Mouse (Mus musculus) yolk sac, embryonic 10.5 days (tissue): Measurements from ENCODE around the gene Zdhhc17.

Source experiments
- DNase-seq: peaks from one replicate; pipeline ENCODE4 v3.0.0-alpha.2; 2017; ENCODE audit warnings: low spot score

Zdhhc17 gene

DNA sequence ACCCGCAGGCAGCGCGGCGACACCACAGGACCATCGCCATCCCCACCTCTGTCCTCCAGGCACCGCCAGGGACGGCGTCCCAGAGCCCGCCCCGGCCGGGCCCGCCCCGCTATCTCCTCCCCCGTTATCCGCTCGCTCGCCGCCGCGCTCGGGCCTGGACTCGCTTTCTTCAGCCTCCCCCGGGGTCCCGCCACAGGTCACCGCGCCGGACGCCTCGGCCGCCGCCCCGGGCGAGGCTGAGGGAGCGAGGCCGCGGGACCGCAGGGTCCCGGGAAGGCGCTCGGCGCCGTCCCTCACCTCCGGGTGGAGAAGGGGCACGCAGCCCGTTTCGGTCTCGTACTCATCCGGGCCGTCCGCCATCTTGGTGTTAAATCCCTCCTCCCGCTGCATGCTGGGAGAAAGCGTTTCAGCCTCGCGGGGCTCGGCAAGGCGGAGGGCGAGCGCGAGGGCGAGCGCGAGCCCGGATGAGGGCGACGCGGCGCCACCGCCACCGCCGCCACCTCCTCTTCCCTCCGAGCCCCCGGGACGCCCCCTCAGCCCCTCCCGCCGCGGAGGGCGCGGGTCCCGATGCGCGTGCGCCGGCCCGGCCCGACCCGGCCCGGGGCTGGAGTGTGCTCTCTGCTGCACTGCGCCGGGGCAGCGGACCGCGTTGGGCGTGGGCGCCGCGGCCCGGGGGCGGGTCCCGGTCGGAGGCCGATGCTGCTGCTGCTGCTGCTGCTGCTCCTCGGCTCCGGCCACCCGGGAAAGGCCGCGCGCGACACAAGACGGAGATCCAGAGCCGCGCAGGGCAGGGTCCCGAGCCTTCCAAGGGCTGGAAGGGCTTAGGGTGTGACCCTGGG lies at the start of gene Zdhhc17:
Gene Zdhhc17, minus strand, starts transcription at position 500 of the 839 bp plus-strand sequence.
- peak; percentile 93 for DNase-seq

DNA sequence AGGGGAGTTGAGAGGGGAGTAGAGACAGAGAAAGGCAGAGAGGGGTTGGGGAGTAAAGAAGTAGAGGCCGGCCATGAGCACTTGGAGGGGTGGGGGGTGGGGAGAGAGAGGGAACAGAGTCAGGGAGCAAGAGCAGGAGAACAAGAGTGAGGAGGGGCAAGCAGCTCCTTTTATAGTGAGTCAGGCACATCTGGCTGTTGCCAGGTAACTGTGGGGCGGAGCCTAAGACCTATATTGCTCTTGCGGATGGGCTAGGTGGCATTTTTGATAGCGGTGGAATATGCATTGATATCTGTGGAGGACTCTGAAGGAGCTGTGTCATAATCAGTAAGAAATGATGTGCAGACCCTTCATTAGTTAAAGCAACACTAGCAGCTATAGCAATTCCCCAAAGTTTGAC lies 45.8 kb upstream of the Zdhhc17 start:
- DNase-seq, result no peak

DNA sequence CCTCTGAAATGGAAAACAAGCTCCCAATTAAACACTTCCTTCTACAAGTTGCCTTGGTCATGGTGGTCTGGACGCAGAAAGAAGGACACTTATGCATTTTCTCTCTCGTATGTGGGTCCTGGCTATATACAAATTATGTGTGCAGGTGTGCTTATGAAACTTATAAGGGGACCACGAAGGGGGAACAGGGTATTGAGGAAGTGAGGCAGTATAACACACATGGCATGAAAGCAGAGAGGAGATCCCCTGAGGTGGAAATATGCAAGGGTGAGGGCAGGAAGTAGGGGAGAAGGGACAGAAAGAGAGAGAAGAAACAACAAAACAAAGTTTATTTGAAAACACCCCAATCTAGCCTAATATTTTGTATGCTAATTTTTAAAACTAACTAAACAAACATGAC lies 41.7 kb upstream of the Zdhhc17 start:
- DNase-seq, result no peak

DNA sequence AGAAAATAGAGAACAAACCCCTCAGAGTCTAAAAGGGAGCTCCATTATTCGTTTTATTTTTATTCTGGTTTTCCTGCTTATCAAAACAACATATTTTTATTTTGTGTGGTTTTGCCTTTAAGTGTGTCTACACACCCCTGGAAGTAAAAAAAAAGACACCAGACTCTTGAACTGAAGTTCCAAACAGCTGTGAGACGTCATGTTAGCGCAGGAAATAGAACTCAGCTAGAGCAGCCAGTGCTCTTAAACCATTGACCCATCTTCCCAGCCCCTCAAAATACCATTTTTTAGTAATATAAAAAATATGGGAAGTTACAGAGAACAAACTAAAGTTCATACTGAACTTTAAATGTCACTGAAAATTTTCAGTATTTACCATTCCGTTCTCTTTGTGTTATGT lies 40.6 kb upstream of the Zdhhc17 start:
- no peak for DNase-seq

DNA sequence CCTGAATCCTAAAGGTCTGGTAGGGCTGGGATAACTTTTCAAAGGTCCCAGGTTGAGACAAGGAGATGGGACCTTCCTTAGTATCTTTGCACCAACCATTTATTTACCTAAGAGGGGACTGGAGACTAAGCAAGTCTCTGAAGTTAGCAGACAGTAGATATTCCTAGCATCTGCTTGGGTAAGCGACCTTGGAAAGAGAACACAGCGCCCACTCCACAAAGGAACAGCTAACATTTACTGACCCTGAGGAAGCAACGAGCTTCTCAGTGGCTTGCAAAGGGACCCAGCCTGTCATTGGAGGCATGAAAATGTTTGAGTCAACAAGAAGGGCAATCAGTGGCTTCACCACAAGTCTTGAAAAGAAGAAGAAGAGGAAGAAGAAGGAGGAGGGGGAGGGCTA lies 40.1 kb upstream of the Zdhhc17 start:
- DNase-seq, result no peak

DNA sequence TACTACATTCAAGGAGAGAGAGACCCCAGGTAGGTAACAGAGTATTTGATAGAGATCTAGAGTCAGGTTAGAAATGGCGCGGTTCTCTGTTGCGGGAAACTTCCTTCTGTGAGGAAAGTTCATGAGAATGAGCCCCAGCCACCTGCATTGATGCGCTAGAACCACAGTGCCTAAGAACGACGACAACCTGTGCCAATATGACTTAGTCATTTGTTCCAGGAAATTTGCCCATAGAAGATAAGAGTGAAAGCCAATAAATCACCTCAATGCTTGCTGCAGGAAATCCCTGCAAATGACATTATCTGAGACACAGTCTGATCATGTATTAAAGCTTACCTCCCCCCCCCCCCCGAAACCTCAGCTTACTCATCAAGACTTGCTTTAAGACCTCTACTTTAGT lies 38.0 kb upstream of the Zdhhc17 start:
- DNase-seq, result no peak

DNA sequence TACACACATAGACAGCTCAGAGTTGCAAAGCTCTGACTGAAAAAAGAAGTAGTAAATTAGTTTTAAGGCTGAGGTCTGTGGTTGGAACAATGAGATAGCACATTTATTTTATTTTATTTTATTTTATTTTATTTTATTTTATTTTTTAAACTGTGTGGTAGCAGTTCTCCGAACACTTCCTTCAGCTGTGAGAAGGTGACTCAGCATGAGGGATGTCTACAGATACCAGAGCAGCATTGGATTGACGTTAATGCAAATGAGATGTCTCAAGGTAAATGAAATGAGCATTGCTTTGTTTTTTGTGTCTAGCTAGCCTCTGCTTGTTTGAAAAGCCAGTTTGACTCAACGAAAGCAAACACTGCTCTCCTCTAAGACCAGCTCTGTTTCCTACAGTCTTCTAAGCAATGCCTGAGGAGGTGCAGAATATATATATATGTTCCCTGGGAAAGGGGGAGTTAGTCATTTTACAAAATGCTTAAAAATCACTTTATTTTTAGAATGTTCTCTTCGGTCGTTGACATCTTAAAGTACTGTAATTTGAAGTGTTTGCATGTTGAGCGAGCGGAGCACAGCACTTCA lies 30.2 kb upstream of the Zdhhc17 start:
- no peak for DNase-seq

DNA sequence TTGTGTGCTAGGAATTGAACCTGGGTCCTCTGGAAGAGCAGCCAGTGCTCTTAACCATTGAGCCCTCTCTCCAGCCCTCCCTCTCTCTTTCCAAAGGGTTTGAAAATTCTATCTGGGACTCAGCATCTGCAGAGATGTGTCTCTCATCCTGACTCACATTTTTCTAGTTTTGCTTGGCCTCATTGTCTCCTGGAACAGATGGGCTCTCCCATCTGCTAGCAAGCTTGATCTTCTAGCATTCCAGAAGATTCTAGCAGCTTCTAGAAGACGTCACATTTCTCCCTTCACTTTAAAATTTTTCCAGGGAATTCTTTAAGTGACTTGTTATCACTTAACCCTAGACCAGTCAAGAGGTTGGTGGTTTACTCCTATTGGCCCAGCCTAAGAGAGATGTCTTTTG lies 26.9 kb upstream of the Zdhhc17 start:
- DNase-seq, result no peak

DNA sequence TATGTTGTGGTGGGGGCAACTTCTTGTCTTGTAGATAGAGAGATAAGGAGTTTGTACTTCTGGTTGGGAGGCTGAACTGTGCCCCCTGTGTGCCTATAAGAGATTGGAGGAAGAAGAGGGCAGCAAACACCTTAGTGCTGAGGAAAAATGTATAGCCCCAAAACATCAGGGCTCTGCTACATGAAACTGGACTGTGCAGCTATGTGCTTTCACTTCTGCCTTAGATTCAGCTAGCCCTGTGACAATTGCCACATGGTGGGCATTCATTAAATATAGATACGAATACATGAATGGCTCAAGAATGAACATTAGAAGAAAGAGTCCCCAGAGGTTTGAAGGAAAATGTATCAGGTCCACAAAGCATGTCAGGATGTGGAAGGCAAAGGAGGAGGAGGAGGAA lies 25.2 kb upstream of the Zdhhc17 start:
- no peak for DNase-seq

DNA sequence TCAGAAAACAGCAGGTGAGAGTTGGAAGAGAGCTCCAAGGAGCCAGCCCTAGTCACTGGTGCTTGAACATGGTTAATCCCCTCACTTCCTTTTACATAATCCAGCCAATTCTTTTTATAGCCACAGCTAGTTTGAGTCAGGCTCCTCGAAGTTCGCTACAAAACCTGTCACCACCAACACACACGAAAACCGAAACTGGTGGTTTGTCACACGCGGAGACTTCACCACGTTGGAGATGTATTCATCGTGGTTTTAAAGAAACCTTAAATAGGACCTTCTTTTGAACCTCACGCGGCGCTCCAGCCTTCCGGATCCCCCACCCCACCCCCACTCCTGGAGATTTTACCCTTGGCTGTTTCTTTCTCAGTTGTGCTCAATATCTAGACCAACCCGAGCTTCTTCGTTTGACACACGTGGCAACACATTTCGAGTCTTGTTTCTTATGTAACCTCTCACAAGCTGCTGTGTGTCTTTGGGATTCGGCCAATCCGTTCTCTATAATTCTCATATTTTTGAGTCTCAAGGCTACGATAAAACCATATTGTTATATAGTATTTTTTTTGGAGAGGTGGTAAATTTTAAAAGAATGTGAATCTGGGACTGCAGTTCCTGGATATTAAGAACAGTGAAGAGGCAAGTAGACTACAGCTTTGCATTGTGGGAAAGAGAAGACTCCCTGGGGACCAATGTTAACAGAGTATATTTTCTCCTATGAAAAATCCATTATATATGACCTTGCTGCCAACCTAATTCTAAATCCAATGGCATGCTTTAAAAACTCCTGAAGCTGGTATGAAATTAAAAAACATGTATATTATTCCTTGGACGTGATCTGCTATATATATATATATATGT lies 21.8 kb upstream of the Zdhhc17 start:
- no peak for DNase-seq

DNA sequence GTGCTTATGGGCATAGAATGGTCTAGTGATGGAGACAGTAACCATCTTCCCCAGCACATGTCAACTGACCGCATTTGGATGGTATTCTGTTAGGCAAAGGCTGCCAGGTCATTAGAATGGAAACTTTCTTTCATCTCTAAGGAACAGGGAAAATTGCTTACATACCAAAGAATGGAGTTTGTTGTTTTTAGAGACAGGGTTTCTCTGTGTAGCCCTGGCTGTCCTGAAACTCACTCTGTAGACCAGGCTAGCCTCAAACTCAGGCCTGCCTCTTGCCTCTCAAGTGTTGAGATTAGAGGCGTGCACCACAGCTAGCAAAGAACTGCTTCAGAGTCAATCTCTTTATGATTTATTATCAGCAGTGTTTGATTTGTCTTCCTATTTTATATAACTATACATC lies 20.9 kb upstream of the Zdhhc17 start:
- no peak for DNase-seq

DNA sequence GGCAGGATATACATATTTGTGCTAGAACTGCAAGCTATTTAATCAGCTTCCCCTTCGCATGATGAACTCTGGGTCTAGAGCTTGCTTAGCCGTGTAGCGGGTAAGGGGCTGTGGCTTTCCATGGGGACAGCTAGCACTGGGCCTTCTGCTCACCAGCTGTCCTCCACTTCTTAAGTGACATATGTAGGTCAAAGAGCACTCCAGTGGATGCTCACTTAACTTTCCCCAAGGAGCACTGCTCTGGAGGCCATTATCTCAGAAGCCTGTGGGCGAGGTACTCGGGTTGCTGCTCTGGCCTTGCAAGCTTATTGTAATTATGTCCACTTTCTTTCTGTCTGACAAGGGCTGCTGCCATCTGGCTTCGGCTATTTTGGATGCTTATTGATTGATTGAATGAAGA lies 16.2 kb upstream of the Zdhhc17 start:
- no peak for DNase-seq

DNA sequence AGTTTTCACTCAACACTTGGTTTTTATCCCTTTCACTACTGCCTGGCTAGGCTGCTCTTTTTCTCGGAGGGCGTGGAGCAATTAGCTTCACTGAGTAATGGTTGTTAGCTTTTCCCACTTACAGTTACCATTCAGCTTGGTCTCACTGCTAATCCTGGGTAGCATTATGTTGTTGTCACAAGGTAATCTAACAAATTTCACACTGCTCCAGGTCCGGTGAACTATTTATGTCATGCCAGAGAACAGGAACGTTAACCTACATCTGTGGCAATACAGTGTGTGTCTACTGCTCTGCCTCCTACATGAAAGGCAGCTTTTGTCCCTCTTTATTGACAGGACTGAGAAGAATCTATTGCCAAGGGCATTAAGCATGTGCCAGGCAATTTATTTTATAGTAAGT lies 14.8 kb upstream of the Zdhhc17 start:
- DNase-seq, result no peak

DNA sequence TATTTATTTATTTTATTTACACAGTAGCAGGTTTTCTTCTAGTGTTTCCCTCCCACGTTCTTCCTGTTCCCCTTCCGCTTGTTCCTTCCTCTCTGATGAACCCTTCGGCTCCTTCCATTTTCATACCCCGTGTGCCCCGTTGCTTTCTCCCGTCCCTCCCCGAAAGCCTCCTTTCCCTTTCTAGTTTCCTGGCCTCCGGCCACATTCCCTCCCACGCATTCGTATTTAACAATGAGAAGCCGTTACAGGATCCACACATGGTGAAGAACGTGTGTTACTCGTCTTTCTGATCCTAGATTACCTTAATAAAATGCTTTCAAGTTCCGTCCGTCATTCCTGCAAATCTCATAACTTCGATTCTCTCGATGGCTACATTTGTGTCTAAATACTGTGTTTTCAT lies 4.5 kb upstream of the Zdhhc17 start:
- no peak for DNase-seq

DNA sequence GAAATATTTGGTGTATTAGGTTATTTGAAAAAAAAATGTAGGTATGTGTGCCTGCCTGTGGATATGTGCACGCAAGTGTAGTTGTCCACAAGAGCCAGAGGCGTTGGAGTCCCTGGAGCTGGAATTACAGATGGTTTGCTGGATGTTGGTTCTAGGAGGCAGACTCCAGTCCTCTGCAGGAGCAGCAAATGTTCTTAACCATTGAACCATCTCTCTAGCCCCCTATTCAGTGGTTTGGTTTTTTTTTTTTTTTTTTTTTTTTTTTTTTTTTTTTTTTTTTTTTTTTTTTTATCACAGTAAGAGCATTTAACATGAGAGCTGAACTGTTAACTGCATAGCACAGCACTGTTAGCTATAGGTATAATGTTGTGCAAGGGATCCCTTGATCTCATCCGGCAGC lies 3.3 kb upstream of the Zdhhc17 start:
- no peak for DNase-seq

DNA sequence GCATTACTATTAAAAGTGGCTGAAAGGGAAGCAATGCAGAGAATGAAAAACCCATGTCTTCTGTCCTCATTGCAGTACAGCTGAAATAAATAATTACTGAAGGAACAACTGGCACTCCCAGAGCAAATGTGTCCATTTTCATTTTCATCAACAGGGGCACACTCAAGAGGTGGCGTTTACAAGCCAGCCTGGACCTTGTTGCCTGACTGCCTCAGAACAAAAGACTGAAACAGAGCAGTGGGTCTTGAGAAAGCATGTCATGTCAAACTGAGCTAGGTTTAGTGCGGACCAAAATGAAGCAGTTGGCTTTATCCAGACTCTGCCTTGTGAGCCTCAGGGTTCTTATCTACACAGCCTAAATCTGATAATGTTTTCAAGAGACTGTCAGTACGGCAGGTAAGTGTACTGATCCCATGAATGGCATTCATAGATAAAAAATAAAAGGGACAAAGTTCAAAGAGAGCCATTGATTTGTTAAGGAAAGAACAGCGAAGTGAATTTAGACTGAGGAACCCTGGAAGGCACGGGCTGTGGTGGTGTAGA lies 2.6 kb upstream of the Zdhhc17 start:
- no peak for DNase-seq

DNA sequence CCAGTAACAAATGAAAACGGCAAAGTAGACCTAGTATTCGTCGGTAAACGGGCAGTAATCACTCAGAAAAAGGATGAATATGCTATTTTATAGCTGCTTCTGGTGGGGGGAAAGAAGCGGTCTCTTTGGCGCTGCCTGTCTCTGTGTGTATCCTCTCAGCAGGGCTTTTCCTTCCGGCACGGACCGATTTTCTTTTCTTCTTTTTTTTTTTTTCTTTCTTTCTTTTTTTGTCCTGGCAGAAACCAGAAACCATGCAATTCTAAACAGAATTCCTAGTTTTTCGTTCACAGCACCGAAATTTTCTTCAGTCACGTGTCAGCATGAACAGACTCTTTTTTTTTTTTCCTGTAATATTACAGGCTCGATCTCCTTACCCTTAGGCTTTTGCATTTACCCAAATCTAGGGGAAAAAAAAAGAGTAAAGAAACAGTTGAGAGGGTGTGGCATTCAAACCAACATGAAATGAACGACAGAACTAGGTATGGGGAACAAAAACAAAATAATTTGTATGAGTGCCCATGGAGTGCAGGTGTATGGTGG lies 1.4 kb upstream of the Zdhhc17 start:
- no peak for DNase-seq

DNA sequence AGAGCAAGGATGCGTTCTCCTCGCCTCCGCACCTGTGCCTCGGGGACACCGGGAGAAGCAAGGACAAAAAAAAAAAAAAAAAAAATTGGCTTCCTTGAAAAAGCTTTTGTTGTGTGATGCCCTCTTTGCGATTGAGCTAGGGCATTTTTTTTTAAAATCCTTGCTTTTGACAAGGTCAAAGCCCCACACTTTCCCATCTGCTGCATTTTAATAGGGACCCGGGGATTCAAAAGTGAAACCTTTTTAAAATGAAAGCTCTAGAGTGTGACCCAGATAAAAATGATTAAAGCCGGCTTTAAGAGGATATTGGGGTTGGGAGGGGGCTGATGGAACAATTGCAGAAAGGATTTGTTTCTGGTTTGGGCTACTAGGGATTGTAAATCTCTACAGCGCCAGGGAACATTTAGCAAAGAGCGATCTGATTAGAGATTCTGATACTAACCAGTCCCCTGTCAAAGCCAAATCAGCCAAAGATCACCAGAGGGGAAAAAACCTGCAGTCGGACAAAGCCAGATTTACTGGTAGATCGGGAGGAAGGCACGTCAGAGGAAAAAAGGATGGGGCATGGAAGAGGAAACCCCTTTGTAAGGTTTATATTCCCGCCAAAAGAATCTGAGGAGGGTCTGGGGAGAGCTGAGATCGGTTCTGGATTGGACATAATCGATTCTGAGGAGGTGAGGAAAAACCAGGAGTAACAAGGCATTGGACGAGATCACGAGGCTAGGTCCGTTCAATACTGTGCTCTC lies 713 bp upstream of the Zdhhc17 start:
- peak; percentile 27 for DNase-seq

DNA sequence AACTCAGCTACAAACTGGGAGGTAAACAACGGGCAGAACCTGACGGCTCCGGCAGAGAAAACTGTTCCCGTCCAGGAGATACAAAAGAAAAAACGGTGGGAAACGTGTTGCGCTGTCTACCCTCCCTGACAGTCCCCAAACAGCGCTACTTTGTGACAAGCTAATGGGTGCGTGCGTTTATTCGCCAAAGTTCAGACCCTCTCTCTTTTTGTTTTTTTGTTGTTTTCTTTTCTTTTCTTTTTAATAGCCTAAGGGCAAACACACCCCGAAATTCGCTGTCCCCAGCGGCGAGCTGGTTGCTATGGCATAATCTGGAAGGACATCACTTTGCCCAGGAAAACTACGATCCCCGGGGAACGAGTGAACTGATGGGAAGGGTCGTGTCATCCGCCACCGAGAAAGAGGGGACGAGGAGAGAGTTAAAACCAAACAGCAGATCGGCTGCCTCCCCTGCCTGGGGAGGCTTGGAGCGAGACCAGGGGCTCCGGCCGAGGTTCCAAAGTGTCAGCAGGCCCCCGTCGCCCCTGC lies 763 bp downstream of the Zdhhc17 start:
- no peak for DNase-seq

DNA sequence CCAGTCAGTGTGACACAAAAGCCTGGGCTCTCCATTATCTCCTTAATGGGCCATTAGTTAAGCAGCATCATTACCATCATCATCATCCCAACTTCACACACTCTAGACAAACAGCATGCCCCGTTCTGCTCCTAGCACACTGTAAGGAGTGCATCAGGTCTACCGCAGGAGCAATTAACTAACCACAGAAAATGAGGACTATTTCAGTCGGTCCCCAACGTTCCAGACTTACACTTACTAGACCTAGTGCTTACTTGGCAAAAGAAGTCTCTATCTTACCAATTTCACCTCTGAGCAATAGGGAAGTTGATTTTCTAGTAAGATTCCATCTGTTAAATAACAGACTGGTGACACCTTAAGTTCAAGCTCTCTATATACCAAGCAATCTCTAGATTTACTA lies 2.3 kb downstream of the Zdhhc17 start:
- no peak for DNase-seq
